Mouse (Mus musculus) midbrain, embryonic 11.5 days (tissue): ENCODE measurements at regions not wholly inside any gene's neighbourhood (a gene's known extent, or its start where the extent isn't known, plus 50 kb on each side); places are given as distances from the start of the nearest gene placed in this dataset.

Source experiments
- ATAC-seq: fragments of 200-750 bp; cut with Nextera tagmentation; 2 replicates; pipeline ENCODE4 v1.8.0; 2017; ENCODE audit warnings: moderate TSS enrichment, moderate library complexity; ENCODE audit not compliant: low FRiP score
- DNase-seq: peaks from one replicate; pipeline ENCODE4 v3.0.0; 2015; ENCODE audit warnings: low spot score; ENCODE audit errors: missing footprints
- H3K27ac ChIP-seq: fragments of 300-500 bp; sonication (generic); 2 replicates; pipeline ENCODE4 v1.5.1; 2014; ENCODE audit warnings: low read depth, low read length
- H3K27me3 ChIP-seq: fragments of 300-500 bp; sonication (generic); 2 replicates; pipeline ENCODE4 v1.6.1; 2014; ENCODE audit warnings: mild to moderate bottlenecking, low read length, moderate library complexity, mixed read lengths; ENCODE audit not compliant: control insufficient read depth, insufficient read depth
- H3K36me3 ChIP-seq: fragments of 300-500 bp; sonication (generic); 2 replicates; pipeline ENCODE4 v1.6.1; 2014; ENCODE audit warnings: mild to moderate bottlenecking, low read length, moderate library complexity, mixed read lengths; ENCODE audit not compliant: control insufficient read depth, insufficient read depth
- H3K4me1 ChIP-seq: fragments of 300-500 bp; sonication (generic); 2 replicates; pipeline ENCODE4 v1.6.1; 2014; ENCODE audit warnings: low read length; ENCODE audit not compliant: control insufficient read depth, insufficient read depth
- H3K4me2 ChIP-seq: fragments of 300-500 bp; sonication (generic); 2 replicates; pipeline ENCODE4 v1.6.1; 2014; ENCODE audit warnings: mild to moderate bottlenecking, moderate library complexity
- H3K4me3 ChIP-seq: fragments of 300-500 bp; sonication (generic); 2 replicates; pipeline ENCODE4 v1.5.1; 2014; ENCODE audit warnings: low read depth, low read length
- H3K9ac ChIP-seq: fragments of 300-500 bp; sonication (generic); 2 replicates; pipeline ENCODE4 v1.6.1; 2014; ENCODE audit warnings: low read length
- H3K9me3 ChIP-seq: fragments of 300-500 bp; sonication (generic); 2 replicates; pipeline ENCODE4 v1.6.1; 2016; ENCODE audit warnings: low read length; ENCODE audit not compliant: control insufficient read depth
- WGBS: fragments of 180-500 bp; shearing (Covaris S2); extraction: QIAGEN DNeasy Blood & Tissue Kit; methylation state at CpG from one replicate; pipeline ENCODE4 v1.1.7; 2014; 5-methylcytosine and 5-hydroxymethylcytosine counted together

DNA sequence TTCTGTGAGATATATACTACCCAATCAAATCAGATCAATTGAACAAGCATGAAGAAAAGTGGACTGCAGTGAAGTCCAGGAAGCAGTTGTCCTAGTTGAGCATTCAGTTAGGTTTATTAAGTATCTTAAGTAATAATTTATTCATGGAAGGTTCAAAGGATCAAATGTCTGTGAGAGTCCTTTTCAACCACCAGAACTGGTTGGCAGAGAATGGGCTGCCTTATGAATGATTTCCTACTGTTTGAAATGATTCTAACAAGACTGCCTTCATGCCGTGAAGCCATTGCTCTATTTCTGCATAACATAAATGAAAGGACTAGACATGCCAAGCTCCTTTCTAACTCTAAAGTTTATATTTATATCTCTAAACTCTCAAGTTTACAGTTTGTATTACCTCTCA is 410.4 kb downstream of the Adcyap1 start:
- Histone ChIP-seq H3K27me3 (no peaks in the 10 kb centered on the region), H3K36me3 (no peaks in the 10 kb centered on the region), H3K4me3 (no peak overlapping the region), H3K4me1 (no peaks in the 10 kb centered on the region), H3K9ac (no peak overlapping the region), H3K9me3 (no peaks in the 10 kb centered on the region), H3K27ac (no peak overlapping the region), H3K4me2 (no peak overlapping the region)
- DNase-seq (no peak), ATAC-seq (no peak)
- WGBS, result 91% methylated on average over 1 of the region's 1 CpGs

GRCm38 (mm10) chr17:93609942-93610596 is 411.3 kb downstream of the Adcyap1 start:
- no peak overlapping the region for H3K27ac ChIP-seq
- 57% methylated on average over 1 of the region's 1 CpGs for WGBS
- no peak overlapping the region for H3K4me2 ChIP-seq
- ATAC-seq (no peak), DNase-seq (no peak)
- no peaks in the 10 kb centered on the region for H3K36me3 ChIP-seq
- no peak overlapping the region for H3K9ac ChIP-seq
- H3K9me3 ChIP-seq, result no peaks in the 10 kb centered on the region
- no peak overlapping the region for H3K4me3 ChIP-seq
- H3K27me3 ChIP-seq, result no peaks in the 10 kb centered on the region
- H3K4me1 ChIP-seq, result no peaks in the 10 kb centered on the region
